Comparison of ENCODE assay signal across 24 mouse cellular contexts in genomic region chr8:46865428-46865827, GRCm38 (mm10).
DNase-seq lines count a peak whose midpoint lies in the region; ATAC-seq and TF ChIP-seq lines count a peak whose summit lies in the region.
"Had no signal": no experiment of that assay in that cellular context is flagged by ENCODE, and none has a peak within 500 bp of the region (broad histone marks: within the 10 kb centered on the region; RNA-seq: fewer than 3 reads in every experiment).

No protein-coding gene starts in this region.

- peaks cover 14% of the 10 kb centered on the region for H3K4me1 ChIP-seq in heart, embryonic 10.5 days
- no peaks in the 10 kb centered on the region for H3K4me1 ChIP-seq in hindbrain, embryonic 11.5 days (replicated peaks; ENCODE audit: control insufficient read depth, insufficient read depth, low read length)
- H3K4me1 ChIP-seq: forebrain, embryonic 13.5 days; forebrain, embryonic 15.5 days had no signal

- peak; percentile 14 for DNase-seq in heart, adult 11 months
- no peak for DNase-seq in heart, embryonic 10.5 days (ENCODE audit: low spot score)
- DNase-seq in adipocyte (ENCODE audit: low spot score): peak; percentile 30
- DNase-seq in hindbrain, embryonic 11.5 days (ENCODE audit: low spot score): no peak
- no peak for DNase-seq in layer of hippocampus, adult 8-10 months (ENCODE audit: low spot score in 2 of 2)
- DNase-seq: adrenal gland, adult 2 months; adrenal gland, postnatal 10 days; adrenal gland, postnatal 25 days; B cell, adult 2 months; cerebellum, adult 11 months; cerebellum, adult 18-20 months; cerebellum, adult 8-10 months; cerebellum, adult 9-11 months; cerebellum, postnatal 14 days; cerebellum, postnatal 36 days; forebrain, postnatal 0 days had no signal

- no peak for TF ChIP-seq CTCF in C2C12 (IDR thresholded peaks at IDR 0.05; ENCODE audit: control insufficient read depth, insufficient read depth, insufficient read length)

- no peaks in the 10 kb centered on the region for H3K9me3 ChIP-seq in heart, embryonic 10.5 days
- no peaks in the 10 kb centered on the region for H3K9me3 ChIP-seq in hindbrain, embryonic 11.5 days (ENCODE audit: control insufficient read depth, low read length)
- H3K9me3 ChIP-seq: embryonic facial prominence, embryonic 10.5 days; embryonic facial prominence, embryonic 12.5 days; forebrain, embryonic 13.5 days; forebrain, embryonic 15.5 days; G1E had no signal

- H3K27ac ChIP-seq in heart, embryonic 10.5 days: no peak overlapping the region
- H3K27ac ChIP-seq in hindbrain, embryonic 11.5 days (ENCODE audit: low read depth, low read length): no peak overlapping the region
- H3K27ac ChIP-seq: embryonic facial prominence, embryonic 10.5 days; embryonic facial prominence, embryonic 12.5 days; forebrain, embryonic 13.5 days; forebrain, embryonic 15.5 days had no signal

- no peaks in the 10 kb centered on the region for H3K79me3 ChIP-seq in C2C12 (ENCODE audit: low read depth)

- no peak overlapping the region for H3K4me2 ChIP-seq in hindbrain, embryonic 11.5 days (replicated peaks; ENCODE audit: low read depth, low read length)
- H3K4me2 ChIP-seq: embryonic facial prominence, embryonic 12.5 days; forebrain, embryonic 13.5 days; forebrain, embryonic 15.5 days had no signal

- no peaks in the 10 kb centered on the region for H3K27me3 ChIP-seq in heart, embryonic 10.5 days (ENCODE audit: insufficient read depth, poor library complexity, severe bottlenecking)
- no peaks in the 10 kb centered on the region for H3K27me3 ChIP-seq in C2C12 (ENCODE audit: control insufficient read depth, insufficient read depth, insufficient read length)
- H3K27me3 ChIP-seq in hindbrain, embryonic 11.5 days (ENCODE audit: control insufficient read depth, insufficient read depth, low read length): no peaks in the 10 kb centered on the region
- H3K27me3 ChIP-seq: CH12.LX; embryonic facial prominence, embryonic 12.5 days; forebrain, embryonic 13.5 days; forebrain, embryonic 15.5 days had no signal

- no peaks in the 10 kb centered on the region for H3K79me2 ChIP-seq in C2C12 (ENCODE audit: control insufficient read depth, insufficient read depth)

- no peak overlapping the region for H3ac ChIP-seq in C2C12 (ENCODE audit: control insufficient read depth, insufficient read length, low read depth)

- no peaks in the 10 kb centered on the region for H3K36me3 ChIP-seq in heart, embryonic 10.5 days
- H3K36me3 ChIP-seq in C2C12 (ENCODE audit: control insufficient read depth, insufficient read depth): no peaks in the 10 kb centered on the region
- no peaks in the 10 kb centered on the region for H3K36me3 ChIP-seq in hindbrain, embryonic 11.5 days (ENCODE audit: control insufficient read depth, insufficient read depth, low read length)
- H3K36me3 ChIP-seq: embryonic facial prominence, embryonic 10.5 days; embryonic facial prominence, embryonic 12.5 days; forebrain, embryonic 15.5 days; G1E had no signal

- WGBS in heart, embryonic 10.5 days: 79% methylated on average over 1 of the region's 1 CpGs
- WGBS in hindbrain, embryonic 11.5 days: 79% methylated on average over 1 of the region's 1 CpGs

- ATAC-seq in hindbrain, embryonic 11.5 days (ENCODE audit: low FRiP score): no peak
- no peak for ATAC-seq in CD4-positive, CD25-positive, alpha-beta regulatory T cell, adult 4 months
- ATAC-seq: forebrain, embryonic 13.5 days; forebrain, embryonic 15.5 days; forebrain, postnatal 0 days had no signal

- no peak overlapping the region for H3K9ac ChIP-seq in hindbrain, embryonic 11.5 days (ENCODE audit: low read depth, low read length)
- H3K9ac ChIP-seq: embryonic facial prominence, embryonic 12.5 days; forebrain, embryonic 13.5 days; forebrain, embryonic 15.5 days; forebrain, postnatal 0 days had no signal

- H3K4me3 ChIP-seq in heart, embryonic 10.5 days: no peak overlapping the region
- no peak overlapping the region for H3K4me3 ChIP-seq in C2C12 (ENCODE audit: insufficient read depth, poor library complexity, severe bottlenecking)
- no peak overlapping the region for H3K4me3 ChIP-seq in hindbrain, embryonic 11.5 days (ENCODE audit: low read depth, low read length)
- H3K4me3 ChIP-seq: embryonic facial prominence, embryonic 10.5 days; embryonic facial prominence, embryonic 12.5 days; forebrain, embryonic 13.5 days; forebrain, embryonic 15.5 days had no signal

TF ChIP-seq in C2C12, 6 proteins besides CTCF, POLR2A, EP300 and RAD21:
- TF ChIP-seq MAX (IDR thresholded peaks at IDR 0.05) (peak; percentile 53), MYOG (IDR thresholded peaks at IDR 0.05; ENCODE audit: control insufficient read depth, extremely low read depth, insufficient read length) (no peak), CEBPB (IDR thresholded peaks at IDR 0.05; ENCODE audit: low read depth) (peak; percentile 34)

Comparison
In these comparisons a context has a peak if more than half of its experiments do, and no peak if none do; other contexts are left out.
1. DNase-seq: peak in heart, adult 11 months (single experiment) and adipocyte (single experiment); none in heart, embryonic 10.5 days (single experiment), hindbrain, embryonic 11.5 days (single experiment) and layer of hippocampus, adult 8-10 months (0 of 2).